Mouse (Mus musculus): Measurements from ENCODE around the gene Vegfd. TPM values are rescaled to one million over a fixed set of nuclear protein-coding genes. Genes with fewer than 3 reads are reported as not detected.

Gene Vegfd
- 22.7 and 24.4 TPM in 2 replicates for polyA plus RNA-seq (2015; fragmentation: Nextera tagmentation; extraction: Ambion mirVana)

GRCm38 (mm10) chrX:164373081-164373480 is at the start of gene Vegfd:
TSS of gene Vegfd (plus strand) at chrX:164373378.

GRCm38 (mm10) chrX:164419471-164419939 is 46.3 kb downstream of the Vegfd start, which contains the start of gene Piga:
TSS of gene Piga (plus strand) at chrX:164419787.

GRCm38 (mm10) chrX:164436709-164437108 is 63.5 kb downstream of the Vegfd start, which contains the start of gene Asb11:
TSS of gene Asb11 (plus strand) at chrX:164436994.

Other genes starting within 250 kb of the Vegfd start
- gene Ace2, start 234.0 kb upstream of the Vegfd start, polyA plus RNA-seq (2015; fragmentation: Nextera tagmentation; extraction: Ambion mirVana) = 8.6 and 9.1 TPM in 2 replicates
- gene Bmx, start 115.2 kb upstream of the Vegfd start, polyA plus RNA-seq (2015; fragmentation: Nextera tagmentation; extraction: Ambion mirVana) = 0.60 and 1.0 TPM in 2 replicates
- 15.6 and 16.9 TPM in 2 replicates for gene Pir, start 104.0 kb upstream of the Vegfd start, polyA plus RNA-seq (2015; fragmentation: Nextera tagmentation; extraction: Ambion mirVana)
- 3.4 and 3.7 TPM in 2 replicates for gene Piga, start 46.4 kb downstream of the Vegfd start, polyA plus RNA-seq (2015; fragmentation: Nextera tagmentation; extraction: Ambion mirVana)
- not detected in 2 replicates for gene Asb11, start 63.6 kb downstream of the Vegfd start, polyA plus RNA-seq (2015; fragmentation: Nextera tagmentation; extraction: Ambion mirVana)
- gene Asb9, start 132.9 kb downstream of the Vegfd start, polyA plus RNA-seq (2015; fragmentation: Nextera tagmentation; extraction: Ambion mirVana) = not detected in 2 replicates